Mouse (Mus musculus) olfactory bulb, adult 2 months (tissue): ENCODE measurements at regions not wholly inside any gene's neighbourhood (a gene's known extent, or its start where the extent isn't known, plus 50 kb on each side); places are given as distances from the start of the nearest gene placed in this dataset.

Experiments used
- CTCF ChIP-seq: fragments of 200-500 bp; IDR thresholded peaks from 2 replicates; pipeline ENCODE4 v1.5.1; 2012; ENCODE audit warnings: low read depth, mild to moderate bottlenecking, low read length, moderate library complexity; ENCODE audit not compliant: insufficient read depth
- POLR2A ChIP-seq: fragments of 200-500 bp; IDR thresholded peaks from 2 replicates; pipeline ENCODE4 v1.6.1; 2012; ENCODE audit warnings: mild to moderate bottlenecking, low read depth, low read length, moderate library complexity; ENCODE audit not compliant: insufficient read depth

GRCm38 (mm10) chr10:7333077-7333747 lies 121.2 kb upstream of the Cnksr3 start:
- TF ChIP-seq CTCF (no peak; the same call in 1 of the 2 replicates), POLR2A (no peak)
